Mouse (Mus musculus) induced T-regulatory cell, adult 2 months (primary cell): ENCODE data around the gene Olfr1441.

Experiments used
- DNase-seq: peaks from one replicate; pipeline ENCODE4 v3.0.0-alpha.2; 2012; ENCODE audit warnings: low read depth

Gene Olfr1441

DNA sequence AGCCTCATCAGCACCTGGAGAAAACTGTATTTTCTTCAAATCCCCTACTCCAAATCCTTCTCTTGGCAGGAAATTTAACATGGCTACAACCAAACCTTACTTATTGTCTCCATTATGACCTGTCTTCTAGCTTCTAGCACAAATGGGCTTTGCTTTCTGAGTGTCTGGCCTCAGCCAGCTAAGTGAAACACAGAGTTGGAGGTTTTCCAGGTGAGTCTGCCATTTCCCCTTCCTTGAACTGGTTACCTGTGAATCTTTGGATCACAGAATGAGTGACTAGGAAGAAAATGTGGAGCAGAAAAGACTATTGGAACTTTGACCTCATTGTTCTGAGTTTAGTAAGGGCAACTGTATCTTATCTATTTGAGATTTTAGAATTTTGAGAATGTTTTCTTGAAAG is at the start of gene Olfr1441:
Gene Olfr1441, plus strand, starts transcription at position 73 of the 400 bp plus-strand sequence.
- no peak for DNase-seq

DNA sequence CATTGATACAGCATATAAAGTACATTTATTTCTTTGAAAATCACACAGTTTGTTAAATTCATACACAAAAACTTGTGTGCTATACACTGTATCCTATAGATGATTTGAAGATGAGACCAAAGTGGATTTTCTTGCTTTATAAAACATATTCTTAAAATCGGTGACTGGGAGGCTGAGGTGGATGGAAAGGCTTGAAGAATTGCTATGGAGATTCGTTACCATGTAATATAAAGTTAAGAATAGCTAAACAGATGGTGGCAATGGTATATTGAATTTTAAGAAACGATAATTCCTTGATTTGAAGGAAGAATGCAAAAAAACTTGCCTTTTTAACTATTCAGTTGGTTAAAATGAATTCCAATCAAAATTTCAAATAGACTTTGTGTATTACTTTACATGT is 44.2 kb upstream of the Olfr1441 start:
- no peak for DNase-seq

DNA sequence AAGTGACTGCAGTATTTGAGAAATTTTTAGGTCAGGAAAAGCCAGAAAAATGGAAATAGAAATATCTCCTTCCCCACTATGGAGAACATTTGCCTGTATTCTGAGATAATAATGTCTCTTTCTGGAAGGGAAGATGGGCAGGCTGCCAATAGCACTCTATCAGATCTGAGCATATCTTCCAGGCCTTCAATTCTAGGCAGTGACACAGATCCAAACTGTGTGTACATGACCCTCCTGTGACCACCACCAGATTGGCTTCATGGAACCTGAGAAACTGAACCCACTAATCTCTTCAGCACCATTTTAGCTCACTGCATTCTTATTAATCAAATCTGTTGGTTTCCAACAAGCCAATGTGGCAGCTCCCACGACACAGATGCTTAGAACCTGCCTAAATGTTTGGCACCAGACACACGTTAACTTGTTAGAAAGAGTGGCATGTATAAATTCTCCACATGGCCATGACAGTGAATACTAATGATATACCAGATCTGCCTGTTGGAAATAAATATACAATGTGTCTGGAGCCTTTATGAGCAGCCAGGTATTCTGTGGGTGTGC is 42.7 kb upstream of the Olfr1441 start:
- no peak for DNase-seq

DNA sequence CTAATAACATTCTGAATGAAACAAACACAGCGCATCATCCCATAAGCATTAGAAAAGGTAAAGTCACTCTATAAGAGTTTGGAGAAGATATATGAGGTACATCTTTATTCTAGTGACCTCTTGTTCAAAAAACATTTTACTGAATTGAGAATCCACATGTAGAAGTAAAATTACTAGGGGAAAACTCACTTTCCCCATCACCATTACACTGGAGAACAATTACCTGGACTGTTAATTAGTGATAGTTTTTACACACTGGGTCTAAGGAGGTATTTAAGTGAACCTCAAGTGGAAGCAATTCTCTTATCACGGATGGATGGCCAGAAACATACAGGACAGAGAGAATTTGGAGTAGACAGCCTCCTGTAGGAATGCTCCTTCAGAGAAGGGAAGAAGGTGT is 30.3 kb upstream of the Olfr1441 start, which contains the start of gene Olfr1440:
Gene Olfr1440, plus strand, starts transcription at position 301 of the 400 bp plus-strand sequence.
- DNase-seq, result no peak

DNA sequence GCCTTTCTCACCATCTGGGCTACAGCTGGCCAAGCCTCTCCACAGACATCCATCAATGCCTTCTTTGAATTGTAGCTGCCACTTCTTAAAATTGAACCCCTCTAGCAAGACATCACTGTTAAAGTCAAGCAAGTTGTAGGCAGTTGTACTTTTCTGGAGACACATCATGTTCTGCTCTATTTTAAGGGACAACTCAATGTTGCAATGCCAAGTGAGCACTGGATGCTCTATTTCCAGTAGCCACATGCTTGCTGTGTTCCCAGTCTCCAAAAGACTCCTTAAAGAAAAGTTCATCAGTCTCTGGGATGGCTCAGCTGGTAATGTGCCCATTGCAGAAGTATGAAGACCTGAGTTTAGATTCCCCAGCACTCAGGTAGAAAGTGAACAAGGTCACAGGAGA is 3.5 kb upstream of the Olfr1441 start:
- no peak for DNase-seq

DNA sequence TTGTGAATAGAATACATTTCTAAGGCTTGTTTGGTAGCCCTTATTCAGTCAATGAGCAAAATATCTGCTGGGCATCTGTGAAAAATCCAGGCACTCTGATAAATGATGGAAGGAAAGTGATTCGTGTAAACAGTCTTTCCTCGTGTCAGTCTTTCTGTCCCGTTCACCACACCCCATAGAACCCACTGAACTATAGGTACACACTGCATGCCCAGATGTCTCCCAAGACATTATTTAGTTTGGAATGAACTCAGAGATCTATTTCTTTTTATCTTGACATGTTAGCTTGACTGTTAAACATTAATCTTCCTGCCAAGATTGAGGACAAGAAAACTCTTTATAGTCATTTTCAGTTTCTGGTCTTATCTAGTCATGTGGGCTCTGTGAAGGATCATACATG is 1.1 kb downstream of the Olfr1441 start:
- no peak for DNase-seq

DNA sequence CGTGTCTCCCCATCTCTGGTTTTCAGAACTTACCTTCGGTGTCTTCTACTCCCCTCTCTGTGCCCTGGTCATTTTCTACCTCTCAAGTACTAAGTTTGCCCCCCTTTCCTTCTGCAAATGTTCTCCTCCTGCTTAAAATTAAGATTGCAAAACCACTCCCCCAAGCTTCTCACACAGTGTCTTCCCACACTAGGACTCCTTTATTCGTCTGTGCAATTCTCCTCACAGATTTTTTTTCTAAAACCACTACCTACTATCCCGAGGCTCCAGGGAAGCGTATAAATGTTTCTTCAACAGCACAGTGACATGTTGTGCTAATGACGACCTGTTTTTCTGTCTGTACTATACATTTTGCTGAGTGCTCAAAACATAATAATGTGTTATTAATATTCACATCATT is 3.3 kb downstream of the Olfr1441 start:
- no peak for DNase-seq

DNA sequence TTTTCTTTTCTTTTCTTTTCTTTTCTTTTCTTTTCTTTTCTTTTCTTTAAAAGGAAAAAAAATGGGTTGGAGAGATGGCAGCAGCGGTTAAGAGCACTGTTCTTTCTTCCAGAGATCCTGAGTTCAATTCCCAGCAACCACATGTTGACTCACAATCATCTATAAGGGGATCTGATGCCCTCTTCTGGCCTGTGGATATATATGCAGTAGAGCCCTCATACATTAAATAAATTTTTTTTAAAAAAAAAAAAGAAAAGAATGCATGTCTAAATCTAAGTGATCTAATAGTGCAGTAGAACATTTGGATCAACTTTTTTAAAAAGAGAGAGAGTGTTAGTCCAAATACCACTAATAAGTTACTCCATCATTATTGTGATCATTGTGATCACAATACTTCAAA is 4.4 kb downstream of the Olfr1441 start:
- DNase-seq, result no peak

DNA sequence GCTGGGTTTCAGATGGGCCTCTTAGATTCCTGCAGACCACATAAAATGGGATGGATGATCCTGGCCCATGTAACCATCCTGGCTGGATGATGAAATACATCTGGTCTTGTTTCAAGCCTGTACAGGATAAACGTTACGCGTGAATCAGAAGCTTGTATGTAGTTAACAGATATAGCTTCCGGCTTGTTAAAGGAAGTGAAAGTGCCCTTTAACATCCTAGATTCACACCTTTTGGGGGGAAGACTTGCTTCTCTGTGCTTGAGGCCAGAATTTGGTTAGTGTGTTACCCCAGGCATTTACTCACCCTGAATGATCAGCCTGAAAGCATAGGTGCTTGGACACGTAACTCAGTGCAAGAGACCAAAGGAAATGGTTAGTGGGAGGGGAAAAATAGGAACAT is 9.9 kb downstream of the Olfr1441 start:
- DNase-seq, result no peak

DNA sequence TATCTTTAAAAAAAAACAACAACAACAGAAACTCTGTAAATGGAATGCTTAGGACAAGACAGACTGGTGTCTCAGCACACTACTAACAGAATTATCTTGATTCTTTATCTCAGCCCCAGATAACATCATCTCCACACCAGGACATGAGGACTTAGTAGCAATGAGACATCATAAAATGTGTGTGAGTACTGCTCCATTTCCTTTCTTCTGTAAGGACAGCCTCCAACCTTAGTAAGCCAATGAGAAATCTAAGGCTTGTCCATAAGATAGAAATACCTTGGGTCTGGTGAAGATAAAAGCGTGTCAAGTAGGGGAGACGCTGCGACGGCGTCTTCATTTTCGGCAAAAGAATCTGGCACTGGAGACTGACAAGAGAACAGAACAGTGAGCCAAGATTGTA is 10.4 kb downstream of the Olfr1441 start, which contains the start of gene Pfpl:
Gene Pfpl, plus strand, starts transcription at position 301 of the 400 bp plus-strand sequence.
- DNase-seq, result no peak

DNA sequence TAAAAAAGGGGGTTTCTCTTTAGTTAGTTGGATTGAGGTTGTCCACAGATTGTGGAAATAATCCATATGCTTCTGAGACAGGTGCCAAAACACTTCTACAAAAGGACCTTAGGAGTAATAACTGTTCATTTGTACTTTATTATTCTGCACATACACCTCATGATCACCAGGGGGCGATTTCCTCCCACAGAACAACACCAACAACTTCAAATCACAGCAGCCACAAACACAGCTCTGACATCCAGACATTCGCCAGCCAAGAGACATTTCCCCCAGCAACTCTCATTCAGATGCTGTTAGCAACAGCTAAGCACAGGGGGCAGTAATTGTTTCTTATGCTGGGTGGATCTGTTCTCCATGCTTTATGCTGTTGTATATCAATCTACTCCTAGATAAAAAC is 15.8 kb downstream of the Olfr1441 start:
- DNase-seq, result peak; percentile 48

DNA sequence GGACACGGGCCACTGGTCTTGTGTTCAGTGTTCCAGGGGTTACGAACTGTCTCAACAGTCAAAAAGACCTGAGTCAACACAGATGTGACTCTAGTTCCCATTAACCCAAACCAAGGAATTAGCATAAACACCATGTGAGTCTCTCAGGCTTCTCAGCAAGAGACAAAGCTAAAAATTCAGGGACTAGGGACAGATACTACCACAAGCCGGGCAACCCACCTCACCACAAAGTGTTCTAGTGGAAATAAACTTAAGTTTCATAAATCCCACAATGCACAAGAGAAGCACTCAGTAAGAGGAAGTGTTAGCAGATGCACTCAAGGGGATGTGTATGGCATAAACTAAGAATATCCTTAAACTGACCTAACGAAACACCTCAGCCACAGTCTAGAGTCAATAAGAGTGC is 17.8 kb downstream of the Olfr1441 start:
- DNase-seq, result no peak

DNA sequence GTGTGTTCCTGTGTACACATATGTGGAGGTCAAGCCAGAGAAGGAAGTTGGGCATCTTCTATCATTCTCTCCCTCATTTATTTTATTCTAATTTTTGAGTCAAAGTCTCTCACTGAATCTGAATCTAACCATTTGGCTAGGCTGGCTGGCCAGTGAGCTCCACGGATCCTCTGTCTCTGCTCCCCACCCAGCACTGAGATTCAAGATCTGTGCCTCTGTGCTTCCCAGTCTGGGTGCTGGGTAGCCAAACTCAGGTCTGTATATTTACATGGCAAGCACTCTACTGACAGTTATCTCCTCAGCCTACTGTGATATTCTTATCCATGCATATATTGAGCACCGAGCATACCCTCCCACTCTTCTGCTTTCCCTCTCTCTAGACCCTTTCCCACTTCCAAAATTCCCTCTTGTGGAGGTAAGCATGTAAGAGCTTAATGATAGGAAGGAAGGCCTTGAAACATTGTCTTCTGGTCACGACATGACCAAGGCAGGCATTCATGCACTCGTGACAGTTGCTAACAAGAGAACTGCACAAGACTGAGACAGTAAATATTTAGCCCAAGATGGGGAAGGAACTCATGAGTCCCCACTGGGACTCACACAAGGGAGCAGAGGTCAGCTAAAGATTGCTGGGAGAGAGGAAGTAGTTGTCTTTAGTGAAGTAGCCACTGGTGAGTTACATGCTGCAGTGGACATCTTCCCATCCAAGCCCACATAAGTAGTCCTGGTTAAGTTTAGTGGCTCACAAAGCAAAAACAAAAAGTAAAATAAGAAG is 18.7 kb downstream of the Olfr1441 start:
- DNase-seq, result no peak

DNA sequence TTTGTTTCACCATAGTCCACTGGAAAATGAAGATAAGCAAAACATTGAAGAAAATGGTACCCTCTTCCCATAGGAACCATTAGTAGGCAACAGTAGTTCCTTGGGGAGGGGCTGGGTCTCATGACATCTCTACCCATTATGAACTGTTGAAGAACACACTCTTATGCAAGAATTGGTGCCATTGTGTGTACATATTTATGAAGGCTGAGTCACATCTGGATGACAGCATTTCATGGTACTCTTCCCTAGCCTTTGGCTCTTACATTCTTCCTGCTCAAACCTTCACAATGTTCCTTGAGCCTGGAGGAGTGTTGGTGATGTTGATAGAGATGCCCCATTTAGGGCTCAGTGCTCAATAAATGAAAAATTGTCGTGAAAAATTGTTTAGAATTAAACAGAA is 22.3 kb downstream of the Olfr1441 start:
- DNase-seq, result no peak

DNA sequence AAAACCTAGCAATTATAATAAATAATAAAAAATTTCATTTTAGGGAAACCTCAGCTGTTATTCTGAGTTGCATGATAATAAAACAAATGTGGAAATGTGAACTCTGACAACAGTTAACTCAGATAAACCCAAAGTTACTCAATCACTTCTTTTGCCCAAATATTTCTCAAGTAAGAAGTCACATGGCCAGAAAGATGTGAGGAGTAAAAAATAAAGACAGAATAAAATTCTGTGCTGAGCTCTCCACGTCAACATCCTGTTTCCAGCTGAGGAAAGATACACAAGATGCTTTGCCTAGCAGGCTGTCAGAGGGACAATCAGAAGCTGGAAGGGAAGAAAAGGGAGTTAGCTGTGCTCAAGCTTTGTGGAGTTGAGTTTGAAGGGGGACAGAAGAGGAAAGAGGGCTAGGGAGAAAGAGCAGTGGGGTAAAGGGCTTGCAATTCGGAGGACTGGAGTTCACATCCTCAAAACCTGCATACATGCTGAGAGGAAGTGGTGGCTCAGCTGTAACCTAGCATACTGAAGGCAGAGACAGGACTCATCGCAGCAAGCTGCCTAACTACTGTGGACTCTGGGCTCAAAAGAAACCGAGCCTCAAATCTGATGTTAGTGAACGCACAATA is 23.0 kb downstream of the Olfr1441 start:
- no peak for DNase-seq

DNA sequence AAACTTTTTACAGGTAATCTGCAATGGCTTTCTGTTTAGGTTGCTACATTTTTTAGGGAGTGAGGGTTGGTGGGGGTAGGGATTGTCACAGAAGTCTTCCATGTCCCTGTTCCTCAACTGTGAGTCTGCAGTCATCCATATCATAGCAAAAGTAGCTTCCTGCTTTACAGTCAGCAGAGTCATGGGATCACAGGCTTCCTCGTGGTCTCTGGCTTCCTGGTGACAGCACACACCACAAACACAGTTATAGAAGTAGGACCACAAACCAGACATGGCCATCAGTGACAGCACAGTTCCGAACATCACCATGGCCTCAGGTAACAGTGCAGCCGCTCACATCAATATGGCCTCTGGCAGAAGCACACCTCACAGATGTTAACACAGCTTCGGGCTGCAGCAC is 25.3 kb downstream of the Olfr1441 start:
- DNase-seq, result no peak

DNA sequence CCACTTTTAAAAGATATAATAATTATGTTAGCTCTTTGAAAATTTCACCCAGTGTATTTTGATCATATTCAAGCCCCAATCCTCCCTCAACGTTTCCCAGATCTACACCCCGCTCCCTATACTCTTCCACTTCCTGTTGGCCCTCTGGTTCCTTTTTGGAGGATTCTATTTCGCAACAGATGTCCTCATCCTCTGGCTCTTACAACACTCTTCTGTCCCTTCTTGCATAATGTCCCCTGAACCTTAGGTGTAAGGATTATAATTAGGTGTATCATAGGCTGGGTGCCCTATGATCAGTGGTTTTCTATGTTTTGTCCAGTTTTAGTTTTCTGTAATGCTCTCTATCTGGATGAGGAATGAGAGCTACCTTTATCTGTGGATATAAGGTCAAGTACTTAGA is 27.8 kb downstream of the Olfr1441 start:
- no peak for DNase-seq

DNA sequence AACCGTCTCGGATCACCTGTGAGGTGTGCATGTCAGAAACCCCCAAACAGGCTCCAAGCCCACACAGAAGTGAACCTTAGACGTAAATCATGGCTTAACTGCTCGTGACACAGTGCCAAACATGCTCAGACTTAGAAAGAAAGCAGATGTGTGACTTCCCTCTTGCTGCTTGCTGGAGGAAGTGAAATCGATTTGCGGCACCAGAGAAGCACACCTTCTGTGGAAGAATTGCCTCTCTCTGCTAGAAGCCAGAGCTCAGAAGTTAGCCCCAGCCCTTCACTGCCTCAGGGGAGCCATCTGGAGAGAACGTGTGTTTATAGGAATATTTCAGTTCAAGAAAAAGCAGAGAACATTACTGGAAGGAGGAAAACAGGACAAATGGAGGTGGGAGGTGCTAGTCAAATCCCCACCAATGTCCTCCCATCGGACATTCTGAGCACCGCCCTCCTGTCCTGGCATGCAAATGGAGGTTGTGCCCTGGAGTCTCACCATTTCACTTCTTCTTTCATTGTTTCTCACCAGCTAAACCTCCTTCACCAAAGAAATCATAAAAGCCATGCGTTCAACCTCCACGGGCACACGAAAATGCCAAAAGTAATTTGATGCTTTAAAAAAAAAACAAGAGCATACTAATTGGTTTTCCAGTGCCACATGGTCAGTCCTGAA is 40.3 kb downstream of the Olfr1441 start:
- no peak for DNase-seq

DNA sequence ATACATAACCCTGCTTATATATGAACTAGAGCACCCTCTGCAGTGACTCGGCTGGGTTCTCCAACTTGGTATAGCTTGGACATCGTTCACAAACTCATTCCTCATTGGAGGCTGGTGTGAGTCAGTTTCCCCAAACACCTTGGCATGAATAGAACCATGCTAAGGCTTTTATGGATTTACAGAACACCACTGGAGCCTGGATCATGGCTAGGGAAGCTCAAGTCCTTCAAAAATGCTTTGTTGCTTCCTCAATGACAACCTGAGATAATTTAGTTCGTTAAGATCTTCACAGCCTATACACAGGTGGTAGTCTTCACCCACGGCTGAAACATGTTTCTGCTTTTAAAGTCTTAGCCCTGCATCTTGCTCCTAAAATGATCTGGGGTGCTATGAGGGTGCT is 42.3 kb downstream of the Olfr1441 start:
- no peak for DNase-seq

DNA sequence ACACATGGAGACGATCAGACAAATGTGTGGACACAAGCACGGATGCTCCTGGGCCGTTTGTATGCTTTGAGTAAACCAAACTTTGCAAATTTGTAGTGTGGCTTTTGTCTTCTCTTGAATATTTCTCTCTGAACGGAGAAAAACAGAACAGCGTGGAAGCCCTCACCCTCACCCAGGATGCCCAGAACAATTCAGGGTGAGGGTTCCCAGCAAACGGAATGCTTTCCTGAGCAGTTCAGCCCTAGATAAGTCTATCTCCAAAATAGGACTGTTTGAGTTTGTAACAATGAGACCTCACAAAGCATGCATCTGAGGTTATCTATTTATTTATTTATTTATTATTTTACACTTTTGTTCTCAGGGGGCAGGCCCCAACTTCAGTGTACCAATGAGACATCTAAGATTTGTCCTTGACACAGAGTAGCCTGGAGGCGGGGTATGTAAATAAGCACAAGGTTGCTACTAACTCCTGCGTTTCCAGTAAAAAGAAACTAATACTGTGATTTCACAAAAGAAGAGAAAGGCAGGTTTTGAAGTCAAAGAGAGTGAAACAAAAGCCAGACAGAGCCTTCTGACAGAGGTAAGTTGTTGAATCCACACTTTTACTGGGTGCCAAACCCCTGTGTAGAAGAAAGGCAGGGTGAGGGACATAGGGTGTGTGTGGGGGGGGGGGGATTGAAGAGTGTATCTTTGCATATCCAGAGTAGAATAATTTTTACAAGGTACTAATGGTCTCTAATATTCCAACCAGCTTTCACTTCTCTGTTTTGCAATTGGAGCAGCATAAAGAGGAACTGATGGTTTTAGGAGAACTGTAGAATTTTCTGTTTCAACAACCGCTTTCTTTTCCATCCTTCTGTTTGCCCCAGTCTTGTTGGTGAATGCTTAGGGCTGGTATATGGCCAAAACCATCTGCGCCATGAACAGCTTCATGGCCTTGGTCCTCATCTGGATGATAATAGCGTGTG is 43.3 kb downstream of the Olfr1441 start, which contains the start of gene Mpeg1:
Gene Mpeg1, plus strand, starts transcription at position 498 of the 968 bp plus-strand sequence.
- DNase-seq, result no peak
